Mouse (Mus musculus): ENCODE measurements around the gene Klri2. TPM values are rescaled to one million over a fixed set of nuclear protein-coding genes. Genes with fewer than 3 reads are reported as not detected.
"Not testable (repeated sequence)": the region's sequence is repeated elsewhere in the genome, so short reads cannot be mapped to it uniquely, and the experiment has no call there.

The Klri2 gene
- polyA plus RNA-seq (2017; shearing (Covaris generic)): not detected

DNA sequence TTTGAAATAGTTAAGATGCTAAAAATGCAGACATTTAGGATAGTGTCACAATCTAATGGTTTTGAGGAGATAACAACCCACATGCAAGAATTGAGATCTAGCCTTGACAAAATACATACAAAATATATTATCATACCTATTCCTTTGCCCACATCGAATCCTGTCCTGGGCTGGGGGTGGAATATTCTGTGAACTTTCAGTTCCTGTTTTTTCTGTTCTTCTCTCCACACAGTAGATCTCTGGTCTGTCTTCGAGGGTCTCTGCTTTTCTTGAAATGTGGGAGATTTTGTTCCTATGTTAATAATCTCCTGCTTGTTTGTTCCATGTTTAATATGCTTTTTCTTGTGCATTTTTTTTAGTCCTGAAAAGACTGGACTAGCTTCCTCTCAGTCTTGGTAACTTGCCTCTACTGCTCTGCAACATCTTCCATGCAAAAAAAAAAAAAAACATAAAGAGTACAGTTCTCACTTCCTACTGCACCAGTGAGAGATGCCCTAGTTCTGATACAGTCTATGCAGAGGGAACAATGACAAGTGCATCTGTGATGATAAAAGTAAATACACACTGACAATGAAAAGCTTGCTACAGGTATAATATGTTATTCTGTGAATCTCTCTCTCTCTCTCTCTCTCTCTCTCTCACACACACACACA is at the start of gene Klri2:
Gene Klri2 (minus strand): TSS at position 416 of the 653 bp plus-strand sequence.
- no peak for ATAC-seq

DNA sequence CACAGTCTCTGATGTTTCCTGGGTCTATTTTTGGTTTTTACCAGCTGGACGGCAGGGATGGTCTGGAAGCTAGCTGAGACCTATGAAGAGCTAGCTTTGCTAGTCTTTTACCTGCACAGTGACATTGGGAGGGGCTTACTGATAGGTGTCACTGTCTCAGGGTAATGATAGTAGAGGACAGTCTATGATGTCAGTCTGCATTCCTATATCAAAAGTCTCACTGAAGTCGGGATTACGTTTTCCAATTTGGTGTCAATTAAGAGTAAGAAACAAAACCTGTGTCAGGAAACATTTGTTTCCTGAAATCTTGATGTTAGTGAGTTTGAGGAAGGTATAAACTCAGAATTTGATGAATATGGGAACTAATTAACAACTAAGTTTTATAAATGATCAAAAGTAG is 43.9 kb upstream of the Klri2 start, which contains the start of gene Gm156:
Gene Gm156 (minus strand): TSS at position 101 of the 400 bp plus-strand sequence.
- ATAC-seq: not testable (repeated sequence)

DNA sequence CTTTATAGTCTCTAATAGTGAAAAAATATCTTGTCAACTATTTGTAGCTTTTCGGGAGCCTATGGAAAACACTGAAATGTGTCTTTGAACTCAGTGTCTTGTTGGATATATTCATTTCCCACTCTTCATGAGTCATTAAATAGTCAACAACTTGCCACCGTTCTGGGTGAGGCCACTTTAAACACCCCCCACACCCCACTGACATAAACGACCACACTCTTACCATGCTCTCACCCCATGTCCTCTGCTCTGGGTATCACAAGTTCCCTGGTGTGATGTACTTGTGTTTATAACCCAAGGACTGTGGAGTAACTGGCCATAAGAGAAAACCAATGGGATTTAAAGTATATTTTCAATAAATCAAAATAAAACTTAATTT is 7.4 kb upstream of the Klri2 start:
- ATAC-seq: no peak

- ATAC-seq: no peak
Measured at GRCm38 (mm10) chr6:129747016-129747653, 6.9 kb upstream of the Klri2 start.

GRCm38 (mm10) chr6:129746151-129746550 is 5.9 kb upstream of the Klri2 start:
- no peak for ATAC-seq

- ATAC-seq: no peak
Measured at GRCm38 (mm10) chr6:129736414-129736813, 3.9 kb downstream of the Klri2 start.

GRCm38 (mm10) chr6:129727237-129727636 is 13.0 kb downstream of the Klri2 start:
- ATAC-seq: no peak

DNA sequence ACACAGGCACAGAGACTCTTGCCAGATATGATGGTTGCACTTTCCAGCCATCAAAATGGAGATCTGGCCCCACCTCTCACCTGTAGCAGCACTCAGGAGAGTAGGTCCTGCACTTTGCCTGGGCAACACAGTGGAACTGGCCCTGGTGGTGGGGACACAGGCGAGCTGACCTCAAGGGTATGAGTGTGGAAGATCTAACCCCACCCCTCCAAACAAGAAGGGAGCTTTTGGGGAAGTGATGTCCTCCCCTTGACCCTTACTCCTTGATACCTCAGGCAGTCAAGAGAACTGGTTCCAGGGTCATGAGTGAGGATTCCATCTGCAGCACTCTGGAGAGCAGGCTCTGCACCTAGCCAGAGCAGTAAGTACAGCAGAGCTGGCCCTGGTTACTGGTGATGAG is 18.9 kb downstream of the Klri2 start:
- no peak for ATAC-seq

GRCm38 (mm10) chr6:129720487-129720886 is 19.8 kb downstream of the Klri2 start:
- no peak for ATAC-seq

DNA sequence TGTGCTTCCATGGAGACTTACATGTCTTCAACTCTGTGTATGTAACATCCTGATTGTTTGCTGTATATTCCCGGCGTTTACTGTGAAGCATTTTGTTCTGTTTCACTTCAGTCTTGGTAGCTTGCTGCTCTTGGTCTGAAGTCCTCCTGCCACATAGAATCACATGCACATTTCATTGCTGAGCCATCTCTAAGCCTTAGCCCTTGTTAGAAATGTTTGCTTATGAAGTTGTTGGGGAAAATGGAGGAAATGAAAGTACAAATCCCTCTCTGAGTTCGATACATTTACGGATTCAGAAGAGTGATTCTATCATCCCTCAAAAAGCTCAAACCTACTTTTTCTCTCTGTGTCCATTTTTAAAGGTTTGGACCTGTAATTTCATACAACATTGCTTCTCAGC is 23.3 kb downstream of the Klri2 start, which contains the start of gene Klri1:
Gene Klri1 (minus strand): TSS at position 101 of the 400 bp plus-strand sequence.
- no peak for ATAC-seq

DNA sequence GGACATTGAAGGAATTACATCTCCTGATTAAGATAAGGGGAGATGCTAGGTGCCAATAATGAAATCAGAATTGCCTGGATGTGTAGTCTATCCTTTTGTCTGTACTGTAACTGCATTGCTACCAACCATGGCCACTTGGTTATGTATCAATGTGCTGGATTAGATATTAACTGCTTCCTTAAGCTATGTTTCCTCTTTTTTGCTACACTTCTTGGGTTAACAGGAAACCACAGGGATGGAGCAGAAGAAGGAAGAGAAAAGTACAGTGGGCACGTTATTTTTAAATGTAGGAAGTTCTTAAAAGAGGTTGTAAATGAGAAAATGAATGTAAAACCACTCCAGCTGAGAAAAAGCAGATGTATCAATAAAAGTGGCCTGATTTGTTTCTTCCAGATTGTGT is 26.7 kb downstream of the Klri2 start:
- ATAC-seq: no peak

DNA sequence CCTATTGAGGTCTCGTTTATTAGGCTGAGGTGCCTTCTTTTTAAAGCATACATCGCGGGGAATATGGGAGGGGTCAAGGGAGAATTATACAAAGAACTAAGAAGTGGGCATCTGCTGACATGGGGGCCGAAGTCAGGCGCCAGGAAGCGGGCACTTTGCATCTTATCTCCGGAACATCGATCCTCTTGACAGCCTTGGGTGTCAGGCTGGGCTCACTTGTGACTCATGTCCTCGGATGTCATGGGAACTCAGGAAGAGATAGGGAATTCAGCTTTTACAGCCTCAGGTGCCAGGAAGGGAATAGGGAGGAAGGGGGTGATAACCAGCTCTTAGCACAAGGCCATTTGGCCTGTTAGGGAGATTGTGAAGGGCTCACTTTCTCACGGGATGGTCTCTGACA is 48.8 kb downstream of the Klri2 start:
- not testable (repeated sequence) for ATAC-seq

- ATAC-seq: no peak
Measured at GRCm38 (mm10) chr6:129680379-129680778, 59.9 kb downstream of the Klri2 start.

Other genes with a start within 250 kb of the Klri2 start
- under 1 TPM in 1 of 2 experiments, not detected in 1; 0.16 TPM for gene Olr1, start 233.3 kb downstream of the Klri2 start, polyA plus RNA-seq (2017; shearing (Covaris generic))
- not detected for gene Tmem52b, start 227.9 kb downstream of the Klri2 start, polyA plus RNA-seq (2017; shearing (Covaris generic))
- gene Gabarapl1, start 207.3 kb downstream of the Klri2 start, polyA plus RNA-seq (2017; shearing (Covaris generic)): 10 to 100 TPM in 1 of 2 experiments, 1 to 10 TPM in 1; 6.9 to 13.7 TPM
- under 1 TPM in 1 of 2 experiments, not detected in 1; 0.35 TPM for gene Klre1, start 162.6 kb downstream of the Klri2 start, polyA plus RNA-seq (2017; shearing (Covaris generic))
- gene Klrd1, start 148.7 kb downstream of the Klri2 start, polyA plus RNA-seq (2017; shearing (Covaris generic)): not detected
- under 1 TPM; 0.39 to 0.49 TPM for gene Klrk1, start 116.6 kb downstream of the Klri2 start, polyA plus RNA-seq (2017; shearing (Covaris generic))
- gene Klrc3, start 97.1 kb downstream of the Klri2 start, polyA plus RNA-seq (2017; shearing (Covaris generic)): not detected
- gene Klrc2, start 79.8 kb downstream of the Klri2 start, polyA plus RNA-seq (2017; shearing (Covaris generic)): under 1 TPM in 1 of 2 experiments, not detected in 1; 0.19 TPM
- gene Klrc1, start 61.5 kb downstream of the Klri2 start, polyA plus RNA-seq (2017; shearing (Covaris generic)): under 1 TPM in 1 of 2 experiments, not detected in 1; 0.17 TPM
- not detected for gene Klri1, start 23.4 kb downstream of the Klri2 start, polyA plus RNA-seq (2017; shearing (Covaris generic))
- not detected for gene Gm156, start 43.8 kb upstream of the Klri2 start, polyA plus RNA-seq (2017; shearing (Covaris generic))
- not detected for gene Gm17631, start 122.2 kb upstream of the Klri2 start, polyA plus RNA-seq (2017; shearing (Covaris generic))
- gene Klra17, start 136.2 kb upstream of the Klri2 start, polyA plus RNA-seq (2017; shearing (Covaris generic)): not detected
- not detected for gene Klra5, start 177.2 kb upstream of the Klri2 start, polyA plus RNA-seq (2017; shearing (Covaris generic))